Mouse (Mus musculus) forebrain, postnatal 0 days (tissue): Measurements from ENCODE around the gene Smim9. TPM values are rescaled to one million over a fixed set of nuclear protein-coding genes. Genes with fewer than 3 reads are reported as not detected.

ENCODE experiments used
- ATAC-seq: fragments of 200-750 bp; cut with Nextera tagmentation; 2 replicates; pipeline ENCODE4 v1.8.0; 2017; ENCODE audit warnings: mild to moderate bottlenecking, moderate library complexity
- DNase-seq: peaks from one replicate; pipeline ENCODE4 v3.0.0-alpha.2; 2015
- H3K27ac ChIP-seq: fragments of 300-500 bp; sonication (generic); 2 replicates; pipeline ENCODE4 v1.5.1; 2014; ENCODE audit warnings: low read depth, mild to moderate bottlenecking, antibody characterized with exemption, low read length, moderate library complexity, mixed read lengths
- H3K27me3 ChIP-seq: fragments of 300-500 bp; sonication (generic); 2 replicates; pipeline ENCODE4 v1.6.1; 2014; ENCODE audit warnings: mild to moderate bottlenecking, low read length, mixed read lengths; ENCODE audit not compliant: insufficient read depth
- H3K36me3 ChIP-seq: fragments of 300-500 bp; sonication (generic); 2 replicates; pipeline ENCODE4 v1.6.1; 2014; ENCODE audit warnings: mild to moderate bottlenecking, moderate library complexity; ENCODE audit not compliant: insufficient read depth
- H3K4me1 ChIP-seq: fragments of 300-500 bp; sonication (generic); 2 replicates; pipeline ENCODE4 v1.6.1; 2014; ENCODE audit warnings: antibody characterized with exemption; ENCODE audit not compliant: insufficient read depth
- H3K4me2 ChIP-seq: fragments of 300-500 bp; sonication (generic); 2 replicates; pipeline ENCODE4 v1.6.1; 2014; ENCODE audit warnings: low read depth, mild to moderate bottlenecking, moderate library complexity
- H3K4me3 ChIP-seq: fragments of 300-500 bp; sonication (generic); 2 replicates; pipeline ENCODE4 v1.5.1; 2014; ENCODE audit warnings: low read depth, low read length, mixed read lengths
- H3K9ac ChIP-seq: fragments of 300-500 bp; sonication (generic); 2 replicates; pipeline ENCODE4 v1.6.1; 2014; ENCODE audit warnings: mild to moderate bottlenecking
- H3K9me3 ChIP-seq: fragments of 300-500 bp; sonication (generic); 2 replicates; pipeline ENCODE4 v1.6.1; 2016; ENCODE audit warnings: low read length
- CTCF ChIP-seq: sonication (generic); IDR thresholded peaks from 2 replicates; pipeline ENCODE4 v1.5.1; 2016; ENCODE audit warnings: antibody characterized with exemption, control low read depth, low read depth
- WGBS: fragments of 180-500 bp; shearing (Covaris S2); extraction: QIAGEN DNeasy Blood & Tissue Kit; methylation state at CpG from one replicate; pipeline ENCODE4 v1.1.7; 2014; 5-methylcytosine and 5-hydroxymethylcytosine counted together
- polyA plus RNA-seq: library from polyadenylated mRNA; unstranded; fragments of >200 nt; fragmentation: Nextera tagmentation; extraction: Ambion mirVana; gene quantifications from 2 replicates; pipeline ENCODE4 v1.2.1, GENCODE M21; 2015
- total RNA-seq: library from RNA; depleted of rRNA; stranded (reverse); fragments of >200 nt; gene quantifications from 2 replicates; pipeline ENCODE4 v1.2.3, GENCODE M21; 2014; rRNA removed

The Smim9 gene
- total and polyA plus RNA-seq, 2 experiments from 2014 or later = 1.5 TPM; not detected in 1

DNA sequence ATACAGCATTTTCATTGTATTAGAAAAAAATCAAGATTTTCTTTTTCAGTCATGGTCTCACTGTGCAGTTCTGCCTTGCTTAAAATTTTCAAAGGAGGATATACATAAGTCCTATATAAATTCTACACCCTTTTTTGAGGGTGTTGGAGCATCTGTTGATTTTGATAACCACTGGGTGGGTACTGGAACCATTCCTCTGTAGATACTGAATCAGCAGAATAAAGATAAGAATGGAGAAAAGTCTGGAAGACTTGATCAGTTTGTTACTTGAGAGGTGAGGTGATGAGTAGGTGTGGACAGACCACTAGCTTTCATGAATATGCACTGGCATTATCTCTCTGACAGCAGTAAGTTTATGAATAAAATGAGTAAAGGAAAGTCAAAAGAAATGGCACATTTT is 48.0 kb downstream of the Smim9 start:
- Histone ChIP-seq H3K9me3 (no peaks in the 10 kb centered on the region), H3K36me3 (no peaks in the 10 kb centered on the region), H3K4me2 (no peak overlapping the region), H3K4me1 (no peaks in the 10 kb centered on the region), H3K27ac (no peak overlapping the region), H3K9ac (no peak overlapping the region), H3K27me3 (no peaks in the 10 kb centered on the region), H3K4me3 (no peak overlapping the region)
- ATAC-seq (no peak), DNase-seq (no peak)
- TF ChIP-seq CTCF = no peak

DNA sequence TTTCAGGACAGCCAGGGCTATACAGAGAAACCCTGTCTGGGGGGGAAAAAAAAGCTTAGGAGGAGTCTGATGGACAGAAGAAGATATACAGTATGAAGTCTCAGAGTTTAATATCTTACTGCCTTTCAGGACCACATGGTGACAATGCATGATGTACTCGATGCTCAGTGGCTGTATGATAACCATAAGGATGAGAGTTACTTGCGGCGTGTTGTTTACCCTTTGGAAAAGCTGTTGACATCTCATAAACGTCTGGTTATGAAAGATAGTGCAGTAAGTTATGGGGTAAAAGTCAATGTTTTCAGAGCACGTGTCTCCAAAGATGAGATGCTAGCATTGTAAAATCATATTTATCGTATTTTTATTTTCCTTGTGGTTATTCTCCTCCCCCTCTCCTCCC is 61.3 kb downstream of the Smim9 start:
- H3K9ac ChIP-seq = no peak overlapping the region
- no peak overlapping the region for H3K27ac ChIP-seq
- no peaks in the 10 kb centered on the region for H3K27me3 ChIP-seq
- 87% methylated on average over 6 of the region's 6 CpGs for WGBS
- no peaks in the 10 kb centered on the region for H3K9me3 ChIP-seq
- no peak for ATAC-seq
- H3K36me3 ChIP-seq = peaks cover 13% of the 10 kb centered on the region; the same call in 1 of the 2 replicates
- 0 out of 2 replicates have a peak, but pooled peaks cover 3% of the 10 kb centered on the region for H3K4me1 ChIP-seq
- no peak for TF ChIP-seq CTCF
- DNase-seq = no peak
- H3K4me2 ChIP-seq = no peak overlapping the region
- H3K4me3 ChIP-seq = no peak overlapping the region

DNA sequence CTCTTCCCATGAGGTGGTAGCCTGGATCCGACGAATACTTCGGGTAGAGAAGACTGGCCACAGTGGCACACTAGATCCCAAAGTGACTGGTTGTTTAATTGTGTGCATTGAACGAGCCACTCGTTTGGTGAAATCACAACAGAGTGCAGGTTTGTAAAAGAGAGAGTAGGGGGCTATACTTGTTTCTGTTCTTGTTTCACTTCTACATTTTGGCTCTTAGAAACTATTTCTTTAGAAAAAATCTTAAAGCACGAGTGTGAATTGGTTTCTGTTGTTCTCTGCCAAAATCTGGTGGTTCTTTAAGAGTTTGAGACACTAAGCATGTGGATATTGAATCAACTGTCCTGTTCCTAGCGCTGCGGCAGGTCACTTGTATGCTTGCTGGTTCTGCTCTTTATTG is 64.8 kb downstream of the Smim9 start:
- Histone ChIP-seq H3K4me1 (0 out of 2 replicates have a peak, but pooled peaks cover 6% of the 10 kb centered on the region), H3K27me3 (no peaks in the 10 kb centered on the region), H3K27ac (no peak overlapping the region), H3K9me3 (no peaks in the 10 kb centered on the region), H3K4me3 (no peak overlapping the region), H3K36me3 (no peaks in the 10 kb centered on the region), H3K4me2 (no peak overlapping the region), H3K9ac (no peak overlapping the region)
- TF ChIP-seq CTCF = no peak
- ATAC-seq = no peak
- 88% methylated on average over 8 of the region's 8 CpGs for whole genome bisulfite sequencing
- no peak for DNase-seq

DNA sequence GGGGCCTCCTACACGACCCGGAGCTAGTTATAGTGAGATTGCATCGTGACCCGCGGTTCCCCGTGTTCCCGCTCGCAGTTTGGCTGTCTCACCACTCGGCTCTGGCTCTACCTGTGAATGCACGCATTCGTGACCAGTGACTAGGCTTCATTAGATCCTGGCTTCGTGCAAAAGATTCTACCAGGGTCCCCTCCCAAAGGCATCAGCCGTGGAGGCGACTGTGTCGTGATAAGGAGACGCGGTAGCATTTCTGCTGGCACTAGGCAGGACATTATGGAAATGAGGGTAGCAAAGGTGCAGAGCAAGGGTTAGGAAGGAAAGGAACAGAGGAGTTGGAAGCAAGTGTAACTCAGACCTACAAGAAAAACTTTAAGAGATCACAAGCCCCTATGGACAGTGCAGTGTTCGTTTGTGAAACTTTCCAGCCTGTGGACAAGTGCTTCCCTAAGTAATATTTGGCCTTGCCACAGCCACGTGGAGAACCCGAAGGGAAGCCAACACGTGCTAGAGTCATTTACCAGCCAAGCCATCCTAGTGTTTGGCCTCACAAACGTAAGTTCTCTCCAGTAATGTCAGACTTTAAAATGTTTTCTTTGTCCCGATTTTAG is 67.3 kb downstream of the Smim9 start:
- TF ChIP-seq CTCF = no peak
- Histone ChIP-seq H3K36me3 (no peaks in the 10 kb centered on the region), H3K27ac (peak overlapping the region; percentile 75), H3K9me3 (no peaks in the 10 kb centered on the region), H3K27me3 (no peaks in the 10 kb centered on the region), H3K4me2 (peak overlapping the region; percentile 56), H3K4me3 (peak overlapping the region; percentile 51), H3K9ac (peak overlapping the region; percentile 53), H3K4me1 (0 out of 2 replicates have a peak, but pooled peaks cover 6% of the 10 kb centered on the region)
- no peak for ATAC-seq
- DNase-seq = peak; percentile 24
- WGBS = 25% methylated on average over 23 of the region's 23 CpGs

Other genes with a start within 250 kb of the Smim9 start
- gene Gab3, start 78.3 kb downstream of the Smim9 start, total RNA-seq = 2.1 and 2.8 TPM in 2 replicates
- gene Gab3, start 78.3 kb downstream of the Smim9 start, polyA plus RNA-seq = 1.4 and 2.5 TPM in 2 replicates
- 16.5 and 33.4 TPM in 2 replicates for gene Dkc1, start 67.9 kb downstream of the Smim9 start, total RNA-seq
- gene Dkc1, start 67.9 kb downstream of the Smim9 start, polyA plus RNA-seq = 42.4 and 57.8 TPM in 2 replicates
- gene Mpp1, start 32.8 kb downstream of the Smim9 start, total RNA-seq = 20.4 and 25.5 TPM in 2 replicates
- gene Mpp1, start 32.8 kb downstream of the Smim9 start, polyA plus RNA-seq = 13.4 and 17.1 TPM in 2 replicates
- gene Fundc2, start 218.6 kb upstream of the Smim9 start, total RNA-seq = 24.2 and 30.8 TPM in 2 replicates
- 30.3 and 31.2 TPM in 2 replicates for gene Fundc2, start 218.6 kb upstream of the Smim9 start, polyA plus RNA-seq
- 1.00 and 1.8 TPM in 2 replicates for gene F8, start 218.8 kb upstream of the Smim9 start, total RNA-seq
- 0.64 and 1.2 TPM in 2 replicates for gene F8, start 218.8 kb upstream of the Smim9 start, polyA plus RNA-seq